Mouse (Mus musculus) megakaryocyte, embryonic 14.5 days (primary cell): ENCODE measurements around the gene Olfr1330.

Experiments used
- FLI1 ChIP-seq: IDR thresholded peaks from 2 replicates; pipeline ENCODE4 v1.6.1; 2012; ENCODE audit warnings: low read length, inconsistent platforms, mixed read lengths
- GATA1 ChIP-seq: IDR thresholded peaks from 3 replicates; pipeline ENCODE4 v1.6.1; 2012; ENCODE audit warnings: mixed read lengths, low read length, inconsistent platforms, borderline replicate concordance

GRCm38 (mm10) chr4:118864349-118864748, 24.0 kb upstream of the Olfr1330 start, which contains the start of gene Olfr1331:
- TF ChIP-seq GATA1 = no peak
- no peak for TF ChIP-seq FLI1
